In the genomic region with DNA sequence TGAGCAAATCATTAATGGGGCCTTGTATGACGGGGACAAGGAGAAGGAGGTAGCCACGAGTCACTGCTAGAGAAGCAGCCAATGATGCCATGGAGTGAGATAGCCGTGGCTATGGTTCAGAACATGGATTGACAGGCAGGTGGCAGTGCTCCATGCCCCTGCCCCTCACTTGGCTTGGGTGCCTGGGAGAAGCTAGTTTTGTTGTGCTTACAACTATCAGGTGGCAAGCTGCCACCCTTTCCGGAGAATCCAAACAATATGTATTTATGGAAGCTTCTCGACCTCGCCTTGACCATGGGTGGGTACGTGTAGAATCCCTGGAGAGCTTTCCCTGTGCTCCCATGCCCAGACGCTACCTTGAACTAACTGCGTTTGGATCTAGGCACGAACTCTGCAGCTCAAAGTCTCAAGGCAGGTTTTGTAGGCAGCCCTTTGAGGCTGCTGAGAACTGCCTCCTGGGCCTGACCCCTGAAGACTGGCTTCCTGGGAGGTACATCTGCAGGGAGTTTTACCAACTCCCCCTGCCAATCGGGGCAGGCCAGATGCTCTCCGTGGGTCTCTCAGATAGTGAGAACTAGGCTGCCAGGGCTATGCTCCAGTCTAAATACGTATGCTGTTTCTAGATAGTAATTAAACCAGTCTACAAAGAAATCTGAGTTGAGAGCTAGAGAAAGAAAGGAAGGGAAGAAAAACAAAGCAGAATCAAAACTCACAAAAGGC, we compare ENCODE assay signal across 8 mouse cellular contexts. TPM values are rescaled to one million over a fixed set of nuclear protein-coding genes. Genes with fewer than 3 reads are reported as not detected.
A peak's percentile ranks its signal among the peaks of the same experiment; 100 is the strongest.
DNase-seq lines count a peak whose midpoint lies in the region; TF ChIP-seq lines count a peak whose summit lies in the region.

No protein-coding gene starts in this region.

- intact Hi-C loops in heart, postnatal 10 days (cut with DNase I), result no loop called here
- intact Hi-C loops in gastrocnemius, postnatal 14 days (cut with DNase I; ENCODE audit: low total_unique reads), result no loop called here

- H3K27me3 ChIP-seq in CH12.LX (replicated peaks), result peaks cover 28% of the 10 kb centered on the region

- H3K79me2 ChIP-seq in CH12.LX (replicated peaks; ENCODE audit: control insufficient read depth, extremely low read depth, insufficient read depth, poor library complexity, severe bottlenecking), result no peaks in the 10 kb centered on the region

- peak in 1 of 2 experiments; percentile 59; a peak in 2 of 4 replicates for TF ChIP-seq CTCF in CH12.LX (conservative IDR thresholded peaks at IDR 0.05 in 1 of 2, IDR thresholded peaks at IDR 0.05 in 1 of 2; ENCODE audit: low read depth in 2 of 2, low read length in 2 of 2)

- no peak overlapping the region for H3K4me3 ChIP-seq in CH12.LX (replicated peaks in 1 of 3; ENCODE audit: low read depth in 2 of 3, low read length in 2 of 3, poor library complexity in 1 of 3)

- H3K36me3 ChIP-seq in CH12.LX (replicated peaks in 1 of 2; ENCODE audit: control insufficient read depth in 1 of 2, insufficient read depth in 1 of 2, low read length in 1 of 2), result no peaks in the 10 kb centered on the region

- TF ChIP-seq RAD21 in CH12.LX (IDR thresholded peaks at IDR 0.05; ENCODE audit: low read depth, low read length), result peak; percentile 42

- no peaks in the 10 kb centered on the region for H3K9me3 ChIP-seq in CH12.LX (replicated peaks; ENCODE audit: low read length)

- DNase-seq in cerebellum, adult 9-10 months, result peak; percentile 61
- no peak for DNase-seq in cerebellum, postnatal 36 days
- no peak for DNase-seq in CH12.LX (ENCODE audit: extremely low read depth)
- DNase-seq in heart, postnatal 10 days, result peak; percentile 67 to 73
- peak; percentile 73 for DNase-seq in lung, postnatal 25 days (ENCODE audit: low spot score)
- DNase-seq in frontal cortex, postnatal 36 days (ENCODE audit: low spot score in 2 of 2), result no peak
- no peak for DNase-seq in layer of hippocampus, adult 18-20 months (ENCODE audit: low spot score in 2 of 2)
- no peak for DNase-seq in gastrocnemius, postnatal 14 days

- in situ Hi-C loops in CH12.LX (cut with MboI; ENCODE audit: low pct_ligation_motif_present, low pct_unique_long_range_greater_than_20kb, low sequenced_read_pairs), result no loop called here

- no peak overlapping the region for H3K27ac ChIP-seq in CH12.LX (ENCODE audit: insufficient read depth, low read depth)

- no peak for TF ChIP-seq POLR2A in CH12.LX (IDR thresholded peaks at IDR 0.05; ENCODE audit: low read depth, low read length)

- H3K9ac ChIP-seq in CH12.LX (ENCODE audit: insufficient read depth, low read depth), result no peak overlapping the region

- dilution Hi-C loops in CH12.LX (cut with MboI; ENCODE audit: extremely low pct_ligation_motif_present, extremely low pct_unique_long_range_greater_than_20kb, low sequenced_read_pairs), result no loop called here

- H3K4me2 ChIP-seq in CH12.LX (ENCODE audit: insufficient read depth, low read depth, poor library complexity, severe bottlenecking), result no peak overlapping the region

- no peaks in the 10 kb centered on the region for H3K4me1 ChIP-seq in CH12.LX (ENCODE audit: control insufficient read depth in 1 of 2, insufficient read depth in 2 of 2)

- no peak for TF ChIP-seq EP300 in CH12.LX (IDR thresholded peaks at IDR 0.05; ENCODE audit: low read length)

TF ChIP-seq in CH12.LX, 34 proteins besides CTCF, POLR2A, EP300 and RAD21:
- TF ChIP-seq ZMIZ1 (IDR thresholded peaks at IDR 0.05; ENCODE audit: low read depth, low read length) (no peak), SMC3 (IDR thresholded peaks at IDR 0.05; ENCODE audit: low read depth, low read length) (peak; percentile 68), USF2 (conservative IDR thresholded peaks at IDR 0.05; ENCODE audit: low read depth, low read length) (no peak), E2F4 (IDR thresholded peaks at IDR 0.05; ENCODE audit: insufficient replicate concordance, low read depth, low read length) (no peak), CHD1 (IDR thresholded peaks at IDR 0.05; ENCODE audit: low read depth, low read length) (no peak), ZC3H11A (IDR thresholded peaks at IDR 0.05; ENCODE audit: low read depth, low read length) (no peak)

RNA-seq across cellular contexts. Expression of gene Rgs3, which starts 54.2 kb away (rescaled TPM):
- total RNA-seq in CH12.LX (2012; rRNA removed) (2.0 and 3.3 TPM in 2 replicates), CH12.LX (2014; rRNA removed) (3.4 and 3.5 TPM in 2 replicates)
- 5.1 and 6.0 TPM in 2 replicates for polyA plus RNA-seq in CH12.LX (2012; ENCODE audit: insufficient read length, low read depth)
- total RNA-seq in heart, postnatal 10 days (2021), result 10 to 100 TPM; 51.1 to 60.0 TPM
- total RNA-seq in layer of hippocampus, adult 18-20 months (2021), result 10 to 100 TPM; 20.6 to 22.2 TPM
- 10 to 100 TPM; 17.2 to 18.5 TPM for total RNA-seq in gastrocnemius, postnatal 14 days (2021)

Comparison
In these comparisons a context has a peak if more than half of its experiments do, and no peak if none do; other contexts are left out.
1. DNase-seq: peak in cerebellum, adult 9-10 months (single experiment), heart, postnatal 10 days (2 of 2) and lung, postnatal 25 days (single experiment); none in cerebellum, postnatal 36 days (0 of 2), CH12.LX (single experiment), frontal cortex, postnatal 36 days (0 of 2), layer of hippocampus, adult 18-20 months (0 of 2) and gastrocnemius, postnatal 14 days (single experiment).
2. RNA of gene Rgs3, which starts 54.2 kb away (total RNA-seq): 51.1 to 60.0 TPM in heart, postnatal 10 days, 20.6 to 22.2 TPM in layer of hippocampus, adult 18-20 months and 17.2 to 18.5 TPM in gastrocnemius, postnatal 14 days; 2.0 to 3.5 TPM in CH12.LX; every median in the first group is over 4 times any median in the second.